Mouse (Mus musculus) cerebellum, adult 2 months (tissue): ENCODE data around the gene Mad1l1. TPM values are rescaled to one million over a fixed set of nuclear protein-coding genes. Genes with fewer than 3 reads are reported as not detected.

Experiments used
- DNase-seq, 2 experiments: peaks; one replicate each; pipeline ENCODE4 v3.0.0; 2021
- H3K27ac ChIP-seq: fragments of 200-500 bp; 2 replicates; pipeline ENCODE4 v1.5.1; 2012; ENCODE audit warnings: low read length, control low read depth, inconsistent platforms; ENCODE audit not compliant: insufficient read depth
- H3K27me3 ChIP-seq: fragments of 200-500 bp; 2 replicates; pipeline ENCODE4 v1.6.1; 2012; ENCODE audit warnings: inconsistent platforms, mild to moderate bottlenecking, low read length, moderate library complexity; ENCODE audit not compliant: control insufficient read depth, insufficient read depth
- H3K4me1 ChIP-seq: fragments of 200-500 bp; 2 replicates; pipeline ENCODE4 v1.6.1; 2011; ENCODE audit warnings: low read length; ENCODE audit not compliant: control insufficient read depth, insufficient read depth
- H3K4me3 ChIP-seq: fragments of 200-500 bp; replicated peaks from 2 replicates; pipeline ENCODE3; 2011; ENCODE audit warnings: mild to moderate bottlenecking, low read depth, low read length, control low read depth; ENCODE audit not compliant: insufficient read depth
- CTCF ChIP-seq: fragments of 200-500 bp; IDR thresholded peaks from 2 replicates; pipeline ENCODE4 v1.5.1; 2011; ENCODE audit warnings: low read depth, mild to moderate bottlenecking, control low read depth, low read length, moderate library complexity, borderline replicate concordance; ENCODE audit not compliant: insufficient read depth
- POLR2A ChIP-seq: fragments of 200-500 bp; IDR thresholded peaks from 2 replicates; pipeline ENCODE4 v1.6.1; 2011; ENCODE audit warnings: low read length, control low read depth, borderline replicate concordance; ENCODE audit not compliant: insufficient read depth
- WGBS: fragments of 180-500 bp; shearing (Covaris S2); methylation state at CpG from one replicate; pipeline ENCODE4 v1.1.7; 2018; 5-methylcytosine and 5-hydroxymethylcytosine counted together
- polyA plus RNA-seq: library from polyadenylated mRNA; depleted of rRNA; stranded (reverse); fragments of >200 nt; gene quantifications from 2 replicates; pipeline ENCODE4 v1.2.3, GENCODE M21; 2012

Mad1l1 gene
- polyA plus RNA-seq, 1 experiment = 25.3 TPM

GRCm38 (mm10) chr5:140238880-140239279 lies 82.5 kb downstream of the Mad1l1 start:
- no peak for DNase-seq
- TF ChIP-seq POLR2A = no peak
- Histone ChIP-seq H3K4me3 (no peak overlapping the region), H3K27ac (no peak overlapping the region), H3K27me3 (no peaks in the 10 kb centered on the region), H3K4me1 (no peaks in the 10 kb centered on the region; the same call in 1 of the 2 replicates)
- WGBS = 80% methylated on average over 3 of the region's 3 CpGs

DNA sequence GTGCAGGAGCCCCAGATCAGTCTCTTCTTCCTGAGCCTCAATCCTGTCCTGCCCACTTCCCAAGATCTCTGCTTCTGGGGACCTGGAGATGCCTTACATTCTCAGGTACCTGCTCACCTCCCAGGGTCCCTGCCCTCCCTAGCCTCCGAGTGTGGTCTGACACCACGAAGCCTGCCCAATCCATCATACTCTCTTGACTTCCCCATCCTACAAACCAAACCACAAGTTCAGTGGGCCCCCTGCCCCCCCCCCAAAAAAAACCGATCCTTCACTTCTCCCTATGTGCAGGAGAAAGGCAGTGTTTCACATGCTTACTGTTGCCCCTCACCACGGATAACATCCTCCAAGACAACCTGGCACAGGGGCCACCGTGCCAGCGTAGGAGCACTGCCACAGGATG lies 90.5 kb downstream of the Mad1l1 start:
- H3K27ac ChIP-seq = no peak overlapping the region
- no peaks in the 10 kb centered on the region; the same call in 1 of the 2 replicates for H3K4me1 ChIP-seq
- H3K4me3 ChIP-seq = no peak overlapping the region
- no peaks in the 10 kb centered on the region for H3K27me3 ChIP-seq
- 92% methylated on average over 6 of the region's 6 CpGs for WGBS
- TF ChIP-seq CTCF (no peak), POLR2A (no peak)
- no peak for DNase-seq

GRCm38 (mm10) chr5:140228306-140228705 lies 93.0 kb downstream of the Mad1l1 start:
- no peaks in the 10 kb centered on the region for H3K27me3 ChIP-seq
- H3K4me1 ChIP-seq = no peaks in the 10 kb centered on the region
- no peak for TF ChIP-seq CTCF
- no peak for TF ChIP-seq POLR2A
- H3K4me3 ChIP-seq = no peak overlapping the region
- WGBS = 97% methylated on average over 3 of the region's 3 CpGs
- no peak overlapping the region for H3K27ac ChIP-seq
- DNase-seq = no peak

DNA sequence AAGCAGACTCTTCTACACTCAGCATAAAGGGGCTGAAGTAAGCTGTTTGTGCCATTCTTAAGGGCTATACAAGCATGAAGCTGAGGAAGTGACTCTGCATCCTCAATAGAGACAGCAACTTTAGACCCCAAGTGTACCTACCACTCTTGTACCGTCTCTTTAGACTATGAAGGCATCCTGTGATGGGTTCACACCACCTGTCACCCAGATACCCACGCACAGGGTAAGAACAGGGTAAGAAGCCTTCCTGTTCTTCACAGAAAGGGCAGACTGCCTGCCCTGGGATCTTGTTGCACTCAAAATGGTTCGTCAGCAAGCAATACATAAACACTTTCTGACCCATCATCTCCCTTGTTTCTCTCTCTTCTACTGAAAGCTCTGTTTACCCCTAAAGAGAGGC lies 94.5 kb downstream of the Mad1l1 start:
- Histone ChIP-seq H3K4me3 (no peak overlapping the region), H3K27me3 (no peaks in the 10 kb centered on the region), H3K4me1 (no peaks in the 10 kb centered on the region), H3K27ac (no peak overlapping the region)
- DNase-seq = no peak
- WGBS = 88% methylated on average over 3 of the region's 3 CpGs
- TF ChIP-seq CTCF (no peak), POLR2A (no peak)

DNA sequence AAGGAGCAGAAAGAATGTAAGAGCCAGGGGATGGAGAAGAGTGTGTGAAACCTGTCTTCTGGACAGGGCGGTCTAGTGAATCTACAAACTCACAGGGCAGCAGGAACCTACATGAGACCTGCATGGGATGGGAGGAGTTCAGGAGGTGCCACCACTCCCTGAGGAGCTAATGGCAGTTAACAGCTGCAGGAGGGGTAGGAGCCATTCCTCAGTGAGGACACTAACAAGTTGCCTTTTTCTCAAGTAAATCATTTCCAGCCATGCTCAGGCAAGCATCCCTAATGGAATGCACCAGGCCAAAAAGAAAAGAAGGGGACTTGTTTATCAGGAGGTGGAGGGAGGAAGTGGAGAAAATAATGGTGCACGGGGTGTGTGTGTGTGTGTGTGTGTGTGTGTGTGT lies 95.5 kb downstream of the Mad1l1 start:
- TF ChIP-seq CTCF (no peak), POLR2A (no peak)
- no peaks in the 10 kb centered on the region for H3K4me1 ChIP-seq
- H3K27me3 ChIP-seq = no peaks in the 10 kb centered on the region
- WGBS = 88% methylated on average over 2 of the region's 2 CpGs
- no peak for DNase-seq
- H3K27ac ChIP-seq = no peak overlapping the region
- H3K4me3 ChIP-seq = no peak overlapping the region

DNA sequence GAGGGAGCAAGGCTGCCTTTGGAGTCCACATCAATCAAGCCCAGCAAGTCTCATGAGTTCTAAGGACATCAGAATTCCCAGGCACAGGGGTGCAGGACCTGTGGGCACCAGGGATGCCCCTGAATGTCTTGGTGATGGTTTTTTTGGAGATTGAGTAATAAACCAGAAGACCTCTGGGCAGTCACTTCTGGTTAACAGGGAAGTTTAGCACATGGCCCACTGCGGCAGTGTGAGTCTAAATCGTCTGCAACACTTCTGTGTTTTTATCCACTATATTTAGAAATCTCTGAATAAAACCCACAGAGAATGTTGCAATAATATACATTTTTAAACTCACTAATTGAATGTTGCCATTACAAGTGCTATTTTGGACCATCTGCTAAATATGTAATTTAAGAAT lies 96.2 kb downstream of the Mad1l1 start:
- TF ChIP-seq POLR2A (no peak), CTCF (no peak)
- Histone ChIP-seq H3K27ac (no peak overlapping the region), H3K4me3 (no peak overlapping the region), H3K27me3 (no peaks in the 10 kb centered on the region), H3K4me1 (no peaks in the 10 kb centered on the region)
- WGBS = 96% methylated on average over 2 of the region's 2 CpGs
- DNase-seq = no peak

DNA sequence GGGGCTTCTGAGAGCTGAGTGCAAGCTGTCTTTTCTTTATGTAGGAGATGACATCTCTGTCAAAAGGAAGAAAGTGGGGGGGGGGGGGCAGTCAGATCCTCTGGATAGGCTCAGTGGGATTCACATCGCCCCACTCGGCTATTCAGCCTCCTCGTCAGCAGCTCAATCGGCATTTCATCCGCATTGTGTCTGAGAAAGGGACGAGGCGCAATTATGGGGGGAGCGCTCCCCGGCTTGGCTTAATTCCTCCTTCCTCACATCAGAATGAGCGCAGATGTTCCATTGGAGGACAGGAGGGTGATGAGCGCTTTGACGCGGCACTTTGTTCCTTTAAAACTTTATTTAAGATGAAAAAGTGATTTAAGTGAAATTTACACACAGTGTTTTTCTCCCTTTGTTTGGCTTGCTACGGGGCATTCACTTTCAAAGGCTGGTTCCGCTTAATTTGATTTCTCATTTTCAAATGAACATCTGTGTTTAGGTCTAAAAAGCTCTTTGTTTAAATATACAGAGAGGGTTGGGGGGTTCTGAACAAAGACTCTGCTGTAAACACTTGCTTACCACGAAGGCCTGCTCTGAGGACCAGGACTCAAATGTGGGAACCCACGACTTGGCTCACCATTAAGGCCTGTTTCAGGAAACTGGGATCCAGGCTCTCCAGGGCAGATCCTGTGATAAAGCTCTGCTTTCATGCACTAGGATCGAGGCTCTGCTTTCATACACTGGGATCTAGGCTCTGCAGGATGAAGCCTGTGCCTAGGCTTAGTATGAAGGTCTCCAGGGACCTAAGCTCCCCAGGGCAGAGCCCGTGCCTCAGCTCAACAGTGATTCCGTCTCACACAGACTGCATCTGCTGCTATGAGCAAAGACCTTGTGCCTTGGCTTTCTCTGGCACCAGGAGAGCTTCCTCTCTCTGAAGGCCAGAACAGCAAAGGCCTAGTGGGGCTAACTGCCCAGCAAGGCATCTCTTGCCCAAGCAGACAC lies 98.0 kb downstream of the Mad1l1 start:
- Histone ChIP-seq H3K27me3 (no peaks in the 10 kb centered on the region), H3K4me1 (peaks cover 6% of the 10 kb centered on the region), H3K4me3 (no peak overlapping the region), H3K27ac (no peak overlapping the region)
- DNase-seq = no peak
- WGBS = 62% methylated on average over 20 of the region's 20 CpGs
- TF ChIP-seq CTCF (no peak), POLR2A (no peak)

- no peak overlapping the region for H3K4me3 ChIP-seq
- no peaks in the 10 kb centered on the region for H3K27me3 ChIP-seq
- WGBS = 64% methylated on average over 3 of the region's 3 CpGs
- TF ChIP-seq POLR2A (no peak), CTCF (no peak)
- DNase-seq = peak; percentile 22 to 27
- H3K4me1 ChIP-seq = peaks cover 13% of the 10 kb centered on the region
- H3K27ac ChIP-seq = no peak overlapping the region
These were observed 100.2 kb downstream of the Mad1l1 start for GRCm38 (mm10) chr5:140221016-140221650.
